Mouse (Mus musculus): ENCODE measurements around the gene Dnajc9.

Dnajc9 gene

GRCm38 (mm10) chr14:20388441-20389129 is at the start of gene Dnajc9:
Gene Dnajc9 (minus strand): TSS chr14:20388910.
- peak; percentile 87 to 89 for DNase-seq (ENCODE audit: low spot score in 2 of 2)

GRCm38 (mm10) chr14:20436976-20437375 is 48.3 kb upstream of the Dnajc9 start:
- DNase-seq (ENCODE audit: low spot score in 2 of 2), result no peak

- no peak for DNase-seq (ENCODE audit: low spot score in 2 of 2)
Observed at GRCm38 (mm10) chr14:20432420-20432819, 43.7 kb upstream of the Dnajc9 start.

GRCm38 (mm10) chr14:20431726-20432125 is 43.0 kb upstream of the Dnajc9 start:
- DNase-seq (ENCODE audit: low spot score in 2 of 2), result no peak

GRCm38 (mm10) chr14:20429833-20430232 is 41.1 kb upstream of the Dnajc9 start:
- DNase-seq (ENCODE audit: low spot score in 2 of 2), result no peak

- DNase-seq (ENCODE audit: low spot score in 2 of 2), result no peak
Observed at GRCm38 (mm10) chr14:20428593-20428992, 39.9 kb upstream of the Dnajc9 start.

- DNase-seq (ENCODE audit: low spot score in 2 of 2), result no peak
Observed at GRCm38 (mm10) chr14:20423046-20423445, 34.3 kb upstream of the Dnajc9 start.

GRCm38 (mm10) chr14:20422257-20422656 is 33.5 kb upstream of the Dnajc9 start:
- DNase-seq (ENCODE audit: low spot score in 2 of 2), result no peak

GRCm38 (mm10) chr14:20400071-20400470 is 11.4 kb upstream of the Dnajc9 start:
- peak in 1 of 2 experiments; percentile 25 for DNase-seq (ENCODE audit: low spot score in 2 of 2)

- DNase-seq (ENCODE audit: low spot score in 2 of 2), result peak in 1 of 2 experiments; percentile 41
Observed at GRCm38 (mm10) chr14:20398864-20399263, 10.2 kb upstream of the Dnajc9 start.

GRCm38 (mm10) chr14:20397220-20397619 is 8.5 kb upstream of the Dnajc9 start:
- no peak for DNase-seq (ENCODE audit: low spot score in 2 of 2)

- peak; percentile 91 to 95 for DNase-seq (ENCODE audit: low spot score in 2 of 2)
Observed at GRCm38 (mm10) chr14:20393205-20393913, 4.6 kb upstream of the Dnajc9 start, which contains the start of gene Mrps16. Gene Mrps16 (minus strand): TSS chr14:20393634.

- DNase-seq (ENCODE audit: low spot score in 2 of 2), result no peak
Observed at GRCm38 (mm10) chr14:20392326-20392725, 3.6 kb upstream of the Dnajc9 start.

GRCm38 (mm10) chr14:20389446-20390079 is 853 bp upstream of the Dnajc9 start:
- DNase-seq (ENCODE audit: low spot score in 2 of 2), result no peak

GRCm38 (mm10) chr14:20379753-20380430 is 8.8 kb downstream of the Dnajc9 start:
- peak in 1 of 2 experiments; percentile 66 for DNase-seq (ENCODE audit: low spot score in 2 of 2)

- DNase-seq (ENCODE audit: low spot score in 2 of 2), result peak in 1 of 2 experiments; percentile 47
Observed at GRCm38 (mm10) chr14:20379087-20379640, 9.5 kb downstream of the Dnajc9 start.

GRCm38 (mm10) chr14:20378313-20379061 is 10.2 kb downstream of the Dnajc9 start:
- peak; percentile 56 to 74 for DNase-seq (ENCODE audit: low spot score in 2 of 2)

GRCm38 (mm10) chr14:20377112-20377521 is 11.6 kb downstream of the Dnajc9 start:
- no peak for DNase-seq (ENCODE audit: low spot score in 2 of 2)

GRCm38 (mm10) chr14:20371854-20372253 is 16.9 kb downstream of the Dnajc9 start:
- no peak for DNase-seq (ENCODE audit: low spot score in 2 of 2)

- peak in 1 of 2 experiments; percentile 36 for DNase-seq (ENCODE audit: low spot score in 2 of 2)
Observed at GRCm38 (mm10) chr14:20370798-20371197, 17.9 kb downstream of the Dnajc9 start.

GRCm38 (mm10) chr14:20368271-20368670 is 20.4 kb downstream of the Dnajc9 start:
- DNase-seq (ENCODE audit: low spot score in 2 of 2), result no peak

All from natural killer cell, adult 2 months (primary cell).